Comparison of ENCODE assay signal across 8 mouse cellular contexts in the genomic region with DNA sequence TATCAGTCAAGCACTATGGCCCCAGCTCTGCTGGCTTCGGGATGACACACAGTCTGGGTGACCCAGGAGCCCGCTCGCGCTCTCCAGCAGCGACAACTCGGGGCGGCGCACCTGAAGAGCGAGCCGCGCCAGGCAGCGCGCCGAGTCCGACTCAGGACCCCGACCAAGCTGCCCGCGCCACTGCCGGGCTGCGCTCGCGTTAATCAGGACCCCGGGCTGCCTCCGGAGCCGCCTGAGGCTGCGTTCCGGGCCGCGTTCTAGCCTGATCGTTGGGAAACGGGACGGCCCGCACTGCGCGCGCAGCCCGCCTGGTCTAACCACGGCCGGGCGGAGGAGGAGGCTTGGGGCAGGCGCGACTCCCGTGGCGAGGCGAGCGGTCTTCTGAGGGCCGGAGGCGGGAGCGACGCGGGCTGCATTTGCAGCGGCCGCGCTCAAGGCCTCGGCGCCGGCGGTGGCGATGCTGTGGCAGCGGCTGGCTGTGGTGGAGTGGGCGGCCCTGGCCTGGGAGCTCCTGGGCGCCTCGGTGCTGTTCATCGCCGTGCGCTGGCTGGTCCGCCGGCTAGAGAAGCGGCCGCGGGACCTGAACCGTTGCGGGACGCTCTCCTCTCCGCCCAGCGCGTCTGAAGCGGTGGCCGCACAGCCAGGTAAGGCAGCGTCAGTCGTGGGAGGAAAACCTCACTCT. TPM values are rescaled to one million over a fixed set of nuclear protein-coding genes. Genes with fewer than 3 reads are reported as not detected.
DNase-seq lines count a peak whose midpoint lies in the region; ATAC-seq and TF ChIP-seq lines count a peak whose summit lies in the region.

A gene (plus strand): TSS at position 225 of the 682 bp plus-strand sequence.

- peak within 1 kb of the TSS; percentile 70 for H3K4me2 ChIP-seq in heart, embryonic 15.5 days
- H3K4me2 ChIP-seq in liver, embryonic 14.5 days (ENCODE audit: low read depth): peak within 1 kb of the TSS; percentile 89
- peak within 1 kb of the TSS; percentile 70 for H3K4me2 ChIP-seq in neural tube, embryonic 11.5 days (ENCODE audit: low read depth)
- H3K4me2 ChIP-seq in stomach, postnatal 0 days (replicated peaks; ENCODE audit: low read depth): peak within 1 kb of the TSS; percentile 67

- peaks cover 35% of the 10 kb centered on the region for H3K36me3 ChIP-seq in forebrain, embryonic 10.5 days (replicated peaks)
- peaks cover 21% of the 10 kb centered on the region for H3K36me3 ChIP-seq in heart, embryonic 15.5 days
- H3K36me3 ChIP-seq in liver, embryonic 14.5 days (replicated peaks; ENCODE audit: control insufficient read depth, insufficient read depth, low read depth): peaks cover 3% of the 10 kb centered on the region; the same call in 1 of the 2 replicates
- H3K36me3 ChIP-seq in neural tube, embryonic 11.5 days (ENCODE audit: control insufficient read depth, insufficient read depth, low read length): no peaks in the 10 kb centered on the region
- 0 out of 2 replicates have a peak, but pooled peaks cover 2% of the 10 kb centered on the region for H3K36me3 ChIP-seq in stomach, postnatal 0 days (ENCODE audit: control insufficient read depth, insufficient read depth, low read length)

- H3K4me1 ChIP-seq in forebrain, embryonic 10.5 days: peaks cover 23% of the 10 kb centered on the region
- peaks cover 18% of the 10 kb centered on the region for H3K4me1 ChIP-seq in heart, embryonic 15.5 days (replicated peaks)
- H3K4me1 ChIP-seq in liver, embryonic 14.5 days (replicated peaks; ENCODE audit: control insufficient read depth in 2 of 2, insufficient read depth in 2 of 2, low read length in 1 of 2): peaks cover 11 to 12% of the 10 kb centered on the region in 2 experiments
- H3K4me1 ChIP-seq in neural tube, embryonic 11.5 days (ENCODE audit: control insufficient read depth, insufficient read depth, low read length): peaks cover 4% of the 10 kb centered on the region; the same call in 1 of the 2 replicates
- 0 out of 2 replicates have a peak, but pooled peaks cover 2% of the 10 kb centered on the region for H3K4me1 ChIP-seq in stomach, postnatal 0 days (replicated peaks; ENCODE audit: control insufficient read depth, insufficient read depth)

- peak; percentile 92 for DNase-seq in c-Kit-negative CD71-positive TER-119-positive erythroid progenitor cells, embryonic 14.5 days (ENCODE audit: low read depth, low spot score)
- peak; percentile 92 for DNase-seq in forebrain, embryonic 10.5 days (ENCODE audit: extremely low spot score, low spot score)
- peak; percentile 93 to 95 for DNase-seq in kidney, postnatal 25 days
- DNase-seq in liver, embryonic 14.5 days (ENCODE audit: low read depth in 3 of 3, low spot score in 3 of 3): peak; percentile 88 to 90 (median 89)
- DNase-seq in neural tube, embryonic 11.5 days (ENCODE audit: low spot score): peak; percentile 95
- peak; percentile 96 for DNase-seq in stomach, postnatal 0 days (ENCODE audit: low spot score)

- no peaks in the 10 kb centered on the region for H3K27me3 ChIP-seq in forebrain, embryonic 10.5 days (ENCODE audit: poor library complexity, severe bottlenecking)
- H3K27me3 ChIP-seq in heart, embryonic 15.5 days: no peaks in the 10 kb centered on the region
- H3K27me3 ChIP-seq in liver, embryonic 14.5 days (ENCODE audit: control insufficient read depth, insufficient read depth, low read length): no peaks in the 10 kb centered on the region
- no peaks in the 10 kb centered on the region for H3K27me3 ChIP-seq in neural tube, embryonic 11.5 days (ENCODE audit: control insufficient read depth, insufficient read depth, low read length)
- no peaks in the 10 kb centered on the region for H3K27me3 ChIP-seq in stomach, postnatal 0 days (ENCODE audit: control insufficient read depth, insufficient read depth, low read length)

- H3K9ac ChIP-seq in heart, embryonic 15.5 days: peak within 1 kb of the TSS; percentile 94
- peak within 1 kb of the TSS; percentile 74 for H3K9ac ChIP-seq in liver, embryonic 14.5 days (replicated peaks)
- peak within 1 kb of the TSS; percentile 92 for H3K9ac ChIP-seq in neural tube, embryonic 11.5 days (ENCODE audit: low read length)
- peak within 1 kb of the TSS; percentile 95 for H3K9ac ChIP-seq in stomach, postnatal 0 days (ENCODE audit: low read length)

- peak within 1 kb of the TSS; percentile 93 for H3K27ac ChIP-seq in forebrain, embryonic 10.5 days
- peak within 1 kb of the TSS; percentile 94 for H3K27ac ChIP-seq in heart, embryonic 15.5 days
- H3K27ac ChIP-seq in liver, embryonic 14.5 days: peak within 1 kb of the TSS; percentile 81
- H3K27ac ChIP-seq in neural tube, embryonic 11.5 days (ENCODE audit: low read depth, low read length): peak within 1 kb of the TSS; percentile 87
- H3K27ac ChIP-seq in stomach, postnatal 0 days (replicated peaks): peak within 1 kb of the TSS; percentile 97

- H3K4me3 ChIP-seq in forebrain, embryonic 10.5 days: peak within 1 kb of the TSS; percentile 94
- peak within 1 kb of the TSS; percentile 83 for H3K4me3 ChIP-seq in heart, embryonic 15.5 days
- peak within 1 kb of the TSS; percentile 66 to 73 for H3K4me3 ChIP-seq in liver, embryonic 14.5 days (ENCODE audit: insufficient read depth in 1 of 2, low read depth in 2 of 2, low read length in 2 of 2)
- peak within 1 kb of the TSS; percentile 93 for H3K4me3 ChIP-seq in neural tube, embryonic 11.5 days (ENCODE audit: low read depth, low read length)
- H3K4me3 ChIP-seq in stomach, postnatal 0 days (ENCODE audit: low read depth, low read length): peak within 1 kb of the TSS; percentile 94

- no peak for TF ChIP-seq CTCF in liver, embryonic 14.5 days (IDR thresholded peaks at IDR 0.05; ENCODE audit: low read depth)
- TF ChIP-seq CTCF in stomach, postnatal 0 days (IDR thresholded peaks at IDR 0.05; ENCODE audit: low read depth): no peak; the same call in 1 of the 2 replicates

- peak; percentile 89 for ATAC-seq in CD4-positive, CD25-positive, alpha-beta regulatory T cell, adult 4 months
- peak; percentile 95 for ATAC-seq in heart, embryonic 15.5 days (replicated peaks; ENCODE audit: insufficient number of reproducible peaks, insufficient read depth, low FRiP score, low read depth)
- ATAC-seq in liver, embryonic 14.5 days (ENCODE audit: insufficient read depth): peak; percentile 97
- ATAC-seq in neural tube, embryonic 11.5 days (ENCODE audit: insufficient read depth, low FRiP score, low TSS enrichment): peak; percentile 96
- ATAC-seq in stomach, postnatal 0 days (ENCODE audit: low FRiP score, low TSS enrichment): peak; percentile 98

- peak; percentile 53; the same call in 1 of the 2 replicates for TF ChIP-seq EP300 in liver, embryonic 14.5 days (IDR thresholded peaks at IDR 0.05; ENCODE audit: low read depth)
- TF ChIP-seq EP300 in stomach, postnatal 0 days (optimal IDR thresholded peaks at IDR 0.05): peak; percentile 59

- WGBS in forebrain, embryonic 10.5 days: under 1% methylated on average over 81 of the region's 81 CpGs
- under 1% methylated on average over 81 of the region's 81 CpGs for WGBS in heart, embryonic 15.5 days
- WGBS in liver, embryonic 14.5 days (ENCODE audit: insufficient replicate concordance): under 1% methylated on average over 78 of the region's 81 CpGs
- 0% methylated on average over 76 of the region's 81 CpGs for WGBS in neural tube, embryonic 11.5 days
- WGBS in stomach, postnatal 0 days: under 1% methylated on average over 73 of the region's 81 CpGs

- H3K9me3 ChIP-seq in forebrain, embryonic 10.5 days: no peaks in the 10 kb centered on the region
- H3K9me3 ChIP-seq in heart, embryonic 15.5 days (replicated peaks): no peaks in the 10 kb centered on the region
- no peaks in the 10 kb centered on the region for H3K9me3 ChIP-seq in liver, embryonic 14.5 days (ENCODE audit: control insufficient read depth, low read length)
- no peaks in the 10 kb centered on the region for H3K9me3 ChIP-seq in neural tube, embryonic 11.5 days (ENCODE audit: control insufficient read depth, low read length)
- no peaks in the 10 kb centered on the region for H3K9me3 ChIP-seq in stomach, postnatal 0 days (ENCODE audit: control insufficient read depth, low read length)

RNA-seq across cellular contexts. Expression of the gene that starts here (rescaled TPM):
- polyA plus RNA-seq in CD4-positive, CD25-positive, alpha-beta regulatory T cell, adult 4 months (2017; shearing (Covaris generic)): 10 to 100 TPM; 11.4 to 16.4 TPM
- 28.5 and 30.2 TPM in 2 replicates for polyA plus RNA-seq in forebrain, embryonic 10.5 days (2016; fragmentation: Nextera tagmentation; extraction: Ambion mirVana)
- polyA plus RNA-seq in heart, embryonic 15.5 days (2015; fragmentation: Nextera tagmentation; extraction: Ambion mirVana): 16.8 and 19.9 TPM in 2 replicates
- polyA plus RNA-seq in liver, embryonic 14.5 days (2012; rRNA removed): 3.3 and 5.8 TPM in 2 replicates
- polyA plus RNA-seq in liver, embryonic 14.5 days (2014; fragmentation: Nextera tagmentation; extraction: Ambion mirVana): 10.4 and 11.9 TPM in 2 replicates
- 35.5 and 39.9 TPM in 2 replicates for polyA plus RNA-seq in neural tube, embryonic 11.5 days (2014; fragmentation: Nextera tagmentation; extraction: Ambion mirVana)
- 11.2 and 11.7 TPM in 2 replicates for polyA plus RNA-seq in stomach, postnatal 0 days (2015; fragmentation: Nextera tagmentation; extraction: Ambion mirVana)

Comparison
In these comparisons a context has a peak if more than half of its experiments do, and no peak if none do; other contexts are left out.
1. Peak in every context shown above with its lines: DNase-seq, ATAC-seq, H3K4me3 ChIP-seq and H3K27ac ChIP-seq.